Mouse (Mus musculus): ENCODE measurements around the gene Defb43.

The Defb43 gene

DNA sequence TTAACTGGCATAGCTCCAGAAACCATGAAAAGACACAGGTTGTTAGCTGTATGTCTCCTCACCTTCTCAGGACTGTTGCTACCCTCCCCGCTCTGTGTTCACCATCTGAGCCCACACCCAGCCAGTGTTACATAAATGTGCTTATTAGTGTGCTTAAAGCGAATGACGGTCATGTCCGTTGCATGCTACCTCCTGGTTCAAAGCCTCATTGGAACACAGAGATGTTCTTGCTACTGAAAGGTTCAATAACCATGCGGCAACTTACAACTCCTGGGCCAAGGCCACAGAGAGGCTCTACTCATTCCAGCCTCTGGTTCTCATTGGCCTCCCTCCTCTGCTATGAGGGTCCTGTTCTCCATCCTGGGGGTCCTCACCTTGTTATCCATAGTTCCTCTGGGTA, at the start of gene Defb43:
Defb43 (plus strand) TSS at position 301 of the 400 bp plus-strand sequence.
- no peak for DNase-seq (ENCODE audit: low spot score in 2 of 2)

DNA sequence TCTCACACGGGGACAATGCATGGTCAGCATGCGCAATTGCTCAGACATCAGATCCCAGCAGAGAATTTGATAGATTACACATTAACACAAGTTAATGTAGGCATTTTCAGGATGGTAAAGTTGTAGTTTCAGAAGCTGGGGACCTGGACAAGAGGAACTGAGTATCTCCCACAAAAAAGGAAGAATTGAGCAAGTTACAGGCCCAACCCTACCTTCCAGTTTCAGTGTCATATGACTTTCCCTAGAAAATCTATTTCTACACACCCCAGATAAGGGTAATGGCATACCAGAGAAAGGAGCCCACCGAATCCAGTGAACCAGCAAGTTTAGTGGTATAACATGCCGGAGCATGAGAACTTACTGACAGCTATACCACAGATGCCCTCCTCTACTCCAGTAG, 47.9 kb upstream of the Defb43 start:
- DNase-seq (ENCODE audit: low spot score in 2 of 2) = no peak

DNA sequence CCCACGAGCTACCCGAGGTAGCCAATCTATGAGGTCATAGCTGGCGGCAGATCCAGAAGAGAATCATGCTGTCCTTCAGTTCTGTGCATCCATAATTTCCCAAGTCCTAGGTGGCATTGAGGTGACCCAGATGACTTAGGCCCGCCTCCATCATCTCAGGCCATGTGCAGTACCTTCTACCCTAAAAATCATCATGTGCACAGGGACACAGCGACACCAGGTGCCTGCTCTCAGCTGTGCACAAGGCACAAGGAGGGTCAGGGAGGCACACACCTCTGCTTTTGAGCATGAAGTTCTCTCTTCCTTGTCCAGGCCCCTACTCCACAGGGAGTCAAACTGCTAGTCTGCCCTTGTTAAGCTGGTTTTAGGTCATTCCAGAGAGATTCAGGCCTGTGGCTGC, 46.2 kb upstream of the Defb43 start:
- no peak for DNase-seq (ENCODE audit: low spot score in 2 of 2)

- DNase-seq (ENCODE audit: low spot score in 2 of 2) = no peak
Observed at GRCm38 (mm10) chr14:62965811-62966520, 45.6 kb upstream of the Defb43 start.

- DNase-seq (ENCODE audit: low spot score in 2 of 2) = peak; percentile 41 to 62
Observed at GRCm38 (mm10) chr14:62975046-62975445, 36.5 kb upstream of the Defb43 start.

GRCm38 (mm10) chr14:62979815-62980214, 31.8 kb upstream of the Defb43 start:
- no peak for DNase-seq (ENCODE audit: low spot score in 2 of 2)

- DNase-seq (ENCODE audit: low spot score in 2 of 2) = no peak
Observed at GRCm38 (mm10) chr14:62984410-62984809, 27.2 kb upstream of the Defb43 start, which contains the start of gene Defb48. Defb48 (minus strand) TSS chr14:62984510.

DNA sequence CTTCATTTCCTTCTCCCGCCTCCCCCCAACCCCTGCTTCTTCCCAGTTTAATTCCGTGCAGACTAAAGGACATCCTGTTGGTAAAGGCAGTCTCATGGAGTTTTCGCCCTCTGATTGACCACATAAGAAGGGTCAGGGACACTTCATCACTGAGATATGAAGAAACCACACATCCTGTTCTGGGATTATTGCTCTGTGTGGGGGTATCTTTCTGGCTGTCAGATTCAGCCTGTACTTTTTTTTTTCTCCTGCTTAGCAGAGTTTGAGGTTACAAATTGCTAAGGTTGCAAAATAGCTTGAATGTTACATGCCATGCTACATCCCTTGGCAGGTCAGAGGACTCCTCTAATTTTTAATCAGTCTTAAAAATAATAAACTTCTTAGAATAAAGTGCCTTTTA, 20.3 kb upstream of the Defb43 start:
- DNase-seq (ENCODE audit: low spot score in 2 of 2) = no peak

DNA sequence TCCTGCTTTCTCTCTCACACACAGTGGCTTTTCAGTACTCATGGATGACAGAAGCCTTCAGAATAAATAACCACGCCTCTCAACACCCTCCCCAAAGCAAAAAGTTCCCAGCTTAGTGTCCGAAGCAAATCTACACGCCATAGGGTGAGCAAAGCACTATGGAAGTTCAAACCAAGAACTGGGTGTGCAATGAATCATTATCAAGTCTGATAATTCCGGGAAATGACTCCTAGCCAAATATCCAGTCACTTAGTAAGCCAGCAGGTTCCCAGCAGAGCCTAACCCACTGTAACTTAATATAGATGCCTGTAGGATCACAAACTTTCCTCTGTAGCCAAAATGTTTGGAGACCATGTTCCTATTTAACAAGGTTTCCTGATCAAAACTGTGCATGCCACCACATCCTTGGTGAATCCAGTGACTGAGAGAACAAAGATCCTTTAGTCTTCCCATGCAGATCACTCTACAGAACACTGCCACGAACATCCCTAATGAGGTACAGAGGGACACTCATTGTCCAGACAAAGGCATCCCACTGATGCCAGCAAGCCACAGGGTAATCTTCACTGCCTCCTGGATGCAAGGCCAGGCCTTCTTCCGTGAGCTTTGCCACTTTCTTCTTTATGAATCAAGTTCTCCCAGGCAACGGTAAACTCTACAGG, 19.6 kb upstream of the Defb43 start:
- no peak for DNase-seq (ENCODE audit: low spot score in 2 of 2)

DNA sequence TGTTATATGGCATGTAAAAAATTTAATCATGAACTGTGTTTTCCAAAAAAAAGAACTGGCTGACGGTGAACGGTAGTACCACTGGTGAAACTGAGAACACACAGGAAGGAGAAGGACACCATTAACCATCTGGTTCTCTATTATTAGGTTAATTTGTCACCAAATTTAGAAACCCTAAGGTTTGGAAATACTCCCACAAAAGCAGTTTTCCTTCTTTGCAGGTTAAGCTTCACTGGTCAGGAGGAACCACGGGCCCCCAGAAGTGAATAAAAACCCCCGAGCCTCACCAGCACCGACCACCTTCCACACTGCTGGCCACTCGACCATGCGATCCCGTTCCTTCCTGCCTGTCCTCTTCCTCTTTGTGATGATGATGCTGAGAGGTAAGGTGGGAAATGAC, 13.8 kb upstream of the Defb43 start, which contains the start of gene Defb47:
Defb47 (plus strand) TSS at position 301 of the 400 bp plus-strand sequence.
- no peak for DNase-seq (ENCODE audit: low spot score in 2 of 2)

GRCm38 (mm10) chr14:62998977-62999376, 12.6 kb upstream of the Defb43 start:
- no peak for DNase-seq (ENCODE audit: low spot score in 2 of 2)

DNA sequence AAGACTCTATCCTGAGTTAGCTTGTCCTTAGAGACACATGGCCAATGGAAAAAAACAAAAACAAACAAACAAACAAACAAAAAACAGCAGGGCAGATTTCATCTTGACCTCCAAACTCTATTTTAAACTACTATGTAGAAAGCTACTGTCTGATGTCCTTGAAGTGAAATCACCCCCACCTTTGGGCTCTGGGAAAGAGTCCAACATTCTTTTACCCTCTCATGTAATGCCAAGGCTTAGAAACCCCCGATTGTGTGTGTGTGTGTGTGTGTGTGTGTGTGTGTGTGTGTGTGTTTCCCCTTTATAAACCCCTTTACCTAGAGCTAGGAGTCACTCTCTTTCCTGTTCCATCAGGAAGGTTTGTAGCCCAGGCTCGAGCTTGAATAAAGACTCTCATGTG, 9.0 kb upstream of the Defb43 start:
- DNase-seq (ENCODE audit: low spot score in 2 of 2) = no peak

- no peak for DNase-seq (ENCODE audit: low spot score in 2 of 2)
Observed at GRCm38 (mm10) chr14:63013082-63013481, 1.5 kb downstream of the Defb43 start.

DNA sequence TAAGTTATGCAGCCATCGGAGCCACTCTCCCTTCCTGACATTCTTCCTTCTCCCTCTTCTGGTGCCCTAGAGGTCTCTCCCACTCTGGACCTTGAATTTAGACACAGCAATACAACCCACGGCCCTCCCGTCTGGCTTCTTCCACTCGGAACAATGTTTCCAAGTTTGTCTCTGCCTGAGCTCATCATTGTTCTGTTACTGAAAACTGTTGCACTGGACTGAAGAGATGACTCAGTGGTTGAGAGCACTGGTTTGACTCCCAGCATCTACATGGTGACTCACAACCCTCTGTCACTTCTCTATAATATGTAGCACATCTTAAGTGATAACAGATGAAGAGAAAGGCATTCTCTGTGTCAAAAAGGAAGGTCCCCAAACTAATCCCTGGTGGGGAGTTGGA, 3.1 kb downstream of the Defb43 start:
- no peak for DNase-seq (ENCODE audit: low spot score in 2 of 2)

DNA sequence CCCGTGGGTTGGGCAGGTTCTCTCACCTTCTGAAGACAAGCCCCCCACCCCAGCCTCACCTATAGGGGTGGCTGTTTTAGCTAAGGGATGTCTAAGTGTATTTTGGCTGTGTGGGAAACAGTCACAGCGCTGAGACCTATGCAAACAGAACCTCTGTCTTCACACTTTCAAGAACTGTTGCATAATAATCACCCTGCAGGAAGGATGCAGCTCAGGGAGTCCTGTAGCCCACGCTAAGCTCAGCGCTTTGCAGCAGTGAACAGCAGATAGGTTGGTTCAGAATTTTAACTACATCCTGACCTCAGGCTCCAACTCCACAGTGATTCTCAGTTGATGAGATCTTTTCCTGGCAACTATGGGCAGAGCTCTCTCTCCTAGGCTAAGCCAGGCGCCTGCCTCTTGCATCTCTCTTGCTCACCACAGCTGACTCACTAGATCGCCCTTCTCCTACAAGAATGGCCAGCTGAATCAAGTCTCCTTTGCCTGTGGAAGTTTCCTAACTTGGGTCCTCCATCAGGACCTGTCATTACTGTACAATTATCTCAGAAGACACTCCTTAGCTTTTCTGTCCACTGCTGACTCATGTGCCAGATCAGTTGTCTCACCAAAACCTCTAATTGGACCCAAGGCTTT, 9.1 kb downstream of the Defb43 start:
- peak; percentile 5 for DNase-seq (ENCODE audit: low spot score in 2 of 2)

DNA sequence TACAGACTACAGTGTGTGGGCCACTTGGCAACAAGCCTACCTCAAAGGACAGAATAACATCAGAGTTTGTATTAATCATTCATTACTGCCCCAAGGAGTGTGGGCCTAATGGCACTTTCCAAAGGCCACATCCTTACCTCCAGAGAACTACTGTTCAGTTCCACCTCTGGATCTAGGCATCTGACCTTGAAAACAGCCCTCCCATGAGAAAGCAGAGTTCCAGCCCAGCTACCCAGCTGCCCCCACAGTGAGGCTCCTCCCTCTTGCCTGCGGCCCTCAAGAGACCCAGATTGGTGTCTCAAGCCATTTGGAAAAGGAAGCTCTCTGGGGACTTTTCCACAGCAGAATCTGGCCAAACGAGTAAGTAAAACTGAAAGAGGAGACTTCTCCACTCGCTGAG, 35.1 kb downstream of the Defb43 start, which contains the start of gene Defb42:
Defb42 (plus strand) TSS at position 301 of the 400 bp plus-strand sequence.
- DNase-seq (ENCODE audit: low spot score in 2 of 2) = no peak

DNA sequence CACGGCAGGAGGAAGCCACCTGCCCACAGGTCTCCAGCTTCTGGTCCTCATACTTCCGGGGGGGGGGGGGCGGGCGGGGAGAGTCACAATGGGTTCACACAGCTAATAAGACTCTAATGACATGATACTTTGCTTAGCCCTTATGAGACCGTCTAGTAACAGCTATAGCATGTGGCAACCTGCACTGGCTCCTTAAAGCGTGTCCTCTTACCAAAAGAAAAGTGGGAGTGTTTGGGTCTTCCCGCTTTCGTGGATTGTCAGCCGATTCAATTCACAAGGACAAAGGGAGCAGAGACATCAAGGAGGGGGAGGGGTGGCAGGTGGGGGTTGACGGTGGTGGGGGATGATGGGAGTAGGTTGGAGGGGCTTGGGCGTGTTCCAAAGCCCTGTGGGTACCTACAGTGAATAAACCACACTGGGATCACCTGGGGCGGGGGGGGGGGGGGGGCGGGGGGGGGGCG, 38.4 kb downstream of the Defb43 start, which contains the start of gene Defb30:
Defb30 (minus strand) TSS at position 51 of the 461 bp plus-strand sequence.
- DNase-seq (ENCODE audit: low spot score in 2 of 2) = no peak

GRCm38 (mm10) chr14:63050769-63051168, 39.2 kb downstream of the Defb43 start:
- peak; percentile 15 to 26 for DNase-seq (ENCODE audit: low spot score in 2 of 2)

GRCm38 (mm10) chr14:63054729-63055128, 43.2 kb downstream of the Defb43 start:
- no peak for DNase-seq (ENCODE audit: low spot score in 2 of 2)

DNA sequence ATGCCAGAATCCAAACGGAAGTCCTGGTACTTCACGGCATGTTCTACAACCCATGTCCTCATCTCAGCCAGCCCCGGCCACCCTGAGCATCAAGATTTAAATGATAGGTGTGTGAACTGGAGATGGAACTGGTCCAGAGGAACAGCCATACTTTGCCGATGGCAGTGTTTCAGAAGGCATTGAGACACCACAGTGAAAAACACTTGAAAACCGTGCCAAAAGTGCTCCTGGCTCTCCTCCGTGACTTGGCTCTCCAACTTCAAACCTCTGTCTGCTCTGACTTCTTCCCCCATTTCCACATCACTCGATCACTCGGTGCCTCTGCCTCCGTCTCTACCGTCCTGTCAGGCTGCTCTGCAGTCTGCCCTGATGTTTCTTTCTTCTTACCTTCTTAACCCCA, 48.8 kb downstream of the Defb43 start:
- no peak for DNase-seq (ENCODE audit: low spot score in 2 of 2)

GRCm38 (mm10) chr14:63062184-63062583, 50.6 kb downstream of the Defb43 start:
- no peak for DNase-seq (ENCODE audit: low spot score in 2 of 2)

DNA sequence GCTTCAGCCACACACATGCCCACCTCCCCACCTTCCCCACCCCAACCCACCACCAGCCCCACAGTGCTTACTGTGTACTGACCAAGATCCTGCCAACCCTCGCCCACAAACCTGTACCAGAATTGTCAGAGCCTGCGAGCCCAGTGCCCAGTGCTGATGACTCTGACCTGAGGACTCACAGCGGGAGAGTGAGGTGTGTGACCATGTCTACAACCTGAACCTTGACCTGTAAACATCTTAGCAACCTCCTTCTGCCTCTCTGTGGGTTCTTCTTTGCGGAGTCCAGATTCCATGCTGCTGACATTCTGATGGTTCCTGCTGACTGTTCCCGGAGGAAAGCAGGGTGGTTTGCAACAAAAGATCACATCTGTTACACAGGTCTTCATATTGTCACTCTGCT, 53.8 kb downstream of the Defb43 start:
- no peak for DNase-seq (ENCODE audit: low spot score in 2 of 2)
